Mouse (Mus musculus): ENCODE measurements around the gene Dgcr2.

Gene Dgcr2

DNA sequence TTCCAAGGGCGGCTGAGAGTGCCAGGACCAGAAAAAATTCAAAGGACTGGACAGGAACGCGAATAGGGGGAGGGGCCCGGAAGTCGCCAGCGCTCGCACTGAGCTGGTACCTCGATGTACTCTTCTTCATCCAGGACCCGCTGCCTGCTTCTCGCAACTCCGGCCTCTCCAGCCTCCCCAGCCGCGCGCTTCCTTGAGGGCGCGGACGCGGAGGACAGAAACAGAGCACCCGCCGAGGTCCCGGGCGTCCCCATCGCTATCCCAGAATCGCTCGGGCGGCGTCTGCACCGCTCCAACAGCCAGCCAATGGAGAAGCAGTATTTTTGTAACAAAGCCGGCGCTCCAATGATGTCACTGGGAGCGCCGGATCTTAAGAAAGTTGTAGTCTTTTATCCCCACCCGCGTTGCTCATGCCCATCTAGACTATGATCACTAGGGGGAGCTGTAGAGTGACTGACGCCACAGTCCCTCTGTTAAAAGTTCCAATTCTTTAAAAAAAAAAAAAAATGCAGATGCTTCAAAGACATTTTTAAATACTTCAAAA lies 12.8 kb upstream of the Dgcr2 start, which contains the start of gene Ess2:
Gene Ess2 (minus strand): TSS at position 297 of the 544 bp plus-strand sequence.
- DNase-seq (ENCODE audit: low spot score in 2 of 2) = peak; percentile 93 to 96

DNA sequence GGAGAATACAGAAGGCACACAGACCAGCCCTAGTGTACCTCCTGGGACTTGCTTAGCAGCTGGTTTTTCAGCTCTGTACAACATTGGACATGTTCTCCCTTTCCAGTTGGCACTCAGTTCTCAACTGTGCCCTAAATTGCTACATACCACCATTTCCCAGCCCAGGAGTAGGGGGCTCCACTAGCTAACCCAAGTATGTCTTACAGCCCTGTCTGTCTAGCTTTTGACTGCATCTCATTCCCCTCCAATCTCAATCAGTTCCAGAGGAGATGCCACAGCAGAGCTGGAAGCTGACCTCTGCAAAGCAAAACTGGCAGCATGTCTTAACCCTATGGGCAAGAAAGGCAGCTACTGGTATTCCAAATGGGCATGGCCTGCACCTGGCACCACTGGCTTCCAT lies 2.3 kb downstream of the Dgcr2 start:
- no peak for DNase-seq (ENCODE audit: low spot score in 2 of 2)

DNA sequence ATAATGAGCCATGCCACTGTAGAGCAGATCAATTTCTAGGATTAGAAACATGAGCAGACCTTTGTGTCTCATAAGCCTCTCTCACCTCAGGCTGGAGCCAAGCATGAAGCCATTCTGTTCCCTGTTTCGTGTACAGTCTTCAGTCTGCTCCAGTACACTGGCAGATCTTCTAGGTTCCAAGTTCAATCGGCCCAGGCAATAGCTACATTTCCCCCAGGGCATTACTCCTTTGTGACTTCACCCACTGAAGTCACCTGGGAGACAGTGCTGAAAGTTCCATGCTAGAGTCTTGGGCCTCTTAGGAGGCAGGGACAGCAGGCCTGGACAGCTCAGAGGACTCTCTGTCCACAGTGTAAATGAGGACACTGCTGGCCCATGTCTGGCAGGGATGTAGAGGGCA lies 4.4 kb downstream of the Dgcr2 start, which contains the start of gene Tssk1:
Gene Tssk1 (plus strand): TSS at position 301 of the 400 bp plus-strand sequence.
- no peak for DNase-seq (ENCODE audit: low spot score in 2 of 2)

DNA sequence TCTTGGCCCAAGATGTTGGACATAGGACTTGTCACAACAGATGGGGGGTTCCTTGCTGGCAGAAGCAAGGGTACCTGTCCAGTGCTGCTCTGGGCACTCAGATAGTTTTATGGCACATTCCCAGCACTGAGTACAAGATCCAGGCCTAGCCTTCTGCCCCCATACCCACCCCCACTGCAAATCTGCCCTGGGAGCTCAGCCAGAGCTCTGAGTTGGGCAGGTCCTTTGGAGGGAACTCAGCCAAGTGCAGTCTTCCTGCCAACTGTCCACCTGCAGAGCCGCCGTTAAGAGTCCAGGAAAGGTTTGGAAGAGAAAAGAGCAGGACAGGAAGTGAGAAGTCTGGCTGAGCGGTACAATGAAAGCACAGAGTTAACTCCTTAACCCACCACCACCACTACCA lies 5.8 kb downstream of the Dgcr2 start:
- peak in 1 of 2 experiments; percentile 39 for DNase-seq (ENCODE audit: low spot score in 2 of 2)

DNA sequence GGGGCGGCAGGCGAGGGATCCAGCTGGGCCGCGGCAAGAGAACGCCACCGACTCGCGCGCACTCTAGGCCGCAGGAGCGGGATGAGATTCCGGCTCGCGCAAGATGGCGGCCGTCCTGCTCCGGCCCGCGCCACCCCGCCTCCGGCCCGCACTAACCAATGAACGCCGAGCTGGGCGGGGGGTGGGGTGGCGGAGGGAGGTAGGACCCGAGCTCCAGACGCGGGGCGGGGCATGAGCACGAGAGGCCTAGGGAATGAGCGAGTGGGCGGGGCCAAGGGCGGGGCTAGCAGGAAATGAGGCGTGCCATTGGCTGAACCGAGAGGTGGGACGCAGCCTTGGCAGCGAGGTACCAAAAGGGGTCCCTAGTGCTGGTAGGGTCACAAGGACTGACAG lies 6.8 kb downstream of the Dgcr2 start, which contains the start of gene Gm20518:
Gene Gm20518 (minus strand): TSS at position 105 of the 393 bp plus-strand sequence.
- DNase-seq (ENCODE audit: low spot score in 2 of 2) = peak; percentile 97 to 99

DNA sequence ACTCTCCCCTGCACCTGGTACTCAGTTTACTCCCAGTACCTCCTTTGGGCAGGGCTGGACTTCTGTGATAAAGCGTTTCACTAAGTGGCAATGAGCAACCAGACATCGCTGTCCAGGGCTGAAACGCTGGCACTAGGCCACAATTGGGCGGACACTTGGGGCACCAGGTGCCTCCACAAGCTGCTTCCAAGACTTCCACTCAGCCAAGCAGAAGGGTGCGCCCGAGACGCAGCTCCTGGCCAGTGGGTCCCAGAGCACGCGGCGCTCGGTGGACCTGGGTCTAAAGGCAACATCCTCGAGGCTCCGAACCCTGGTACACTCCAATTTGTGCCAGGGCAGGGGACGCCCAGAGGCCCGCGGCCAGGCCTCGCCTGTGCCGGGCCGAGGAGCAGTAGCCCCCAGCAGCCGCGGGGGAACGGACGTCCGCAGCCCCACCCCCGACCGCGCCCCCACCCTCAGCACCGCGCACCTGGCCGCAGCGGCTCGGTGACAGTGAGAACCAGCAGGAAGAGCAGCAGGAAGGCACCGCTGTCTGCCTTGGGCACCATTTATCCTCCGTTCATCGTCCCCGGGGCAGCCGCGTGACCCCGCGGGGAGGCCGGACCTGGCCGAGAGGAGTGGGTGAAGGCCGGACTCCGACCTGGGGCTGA lies 7.3 kb downstream of the Dgcr2 start:
- DNase-seq (ENCODE audit: low spot score in 2 of 2) = peak; percentile 50 to 65

DNA sequence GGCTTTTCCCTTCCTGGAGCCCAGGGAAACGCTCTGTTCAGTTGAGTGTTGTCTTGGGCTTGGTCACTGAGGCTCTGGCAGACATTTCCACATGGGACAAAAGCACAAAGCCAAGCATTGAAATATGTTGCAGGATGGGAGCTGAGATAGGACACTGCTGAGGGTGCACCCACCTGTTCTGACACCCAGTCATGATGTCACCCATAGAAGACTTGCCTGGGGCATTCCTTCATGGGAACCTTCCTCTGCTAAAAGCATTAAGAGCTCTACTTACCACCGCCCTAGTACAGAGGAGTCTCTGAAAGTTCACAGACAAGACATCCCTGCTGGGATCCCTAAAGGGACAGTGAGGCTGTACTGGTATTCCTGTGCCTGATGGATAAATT lies 8.0 kb downstream of the Dgcr2 start:
- DNase-seq (ENCODE audit: low spot score in 2 of 2) = no peak

DNA sequence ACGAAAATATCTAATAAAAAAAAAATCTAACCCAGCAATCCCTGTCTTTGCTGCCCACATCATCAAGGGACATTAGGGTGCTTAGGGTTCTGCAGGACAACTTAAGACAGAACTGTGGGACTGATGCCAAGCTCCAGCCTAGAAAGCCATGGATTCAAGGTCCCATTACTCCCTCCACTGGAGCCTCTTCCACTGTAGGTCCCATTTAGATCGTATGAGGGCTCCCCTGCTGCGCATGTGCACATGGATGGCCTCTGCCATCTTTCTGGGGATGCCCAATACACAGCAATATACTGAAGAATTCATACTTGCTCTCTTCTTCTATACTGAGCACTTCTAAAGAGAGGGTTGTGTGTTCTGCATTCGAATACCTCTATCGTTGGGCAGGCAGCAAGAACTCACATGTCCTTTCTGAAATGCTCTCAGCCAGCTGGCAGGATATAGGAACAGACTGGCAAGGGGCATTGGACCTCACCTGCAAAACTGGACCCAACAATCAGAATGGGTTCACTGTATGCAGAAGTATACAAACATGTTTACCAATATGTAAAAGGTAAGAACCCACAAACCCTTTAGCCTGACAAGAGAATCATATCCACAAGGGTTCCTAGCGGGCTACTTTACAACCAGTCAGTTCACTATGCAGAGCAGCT lies 8.5 kb downstream of the Dgcr2 start:
- DNase-seq (ENCODE audit: low spot score in 2 of 2) = no peak

DNA sequence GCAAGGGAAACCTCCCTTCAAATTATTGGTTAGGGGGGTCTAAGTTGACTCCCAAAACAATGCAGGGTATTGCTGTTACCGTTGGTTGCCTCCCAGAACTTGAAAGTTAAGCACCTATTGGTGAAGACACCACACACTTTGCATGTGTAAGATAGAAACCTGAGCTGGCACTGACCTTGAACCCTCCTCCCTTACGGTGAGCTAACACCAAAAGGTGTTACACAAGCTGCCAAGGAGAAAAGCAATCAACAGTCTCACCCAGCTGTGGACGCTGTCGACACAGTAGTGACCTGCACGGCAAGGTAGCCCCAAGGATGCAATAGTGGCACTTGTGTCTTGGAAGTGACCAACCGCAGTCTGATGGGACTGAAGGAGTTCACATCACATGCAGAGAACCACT lies 14.2 kb downstream of the Dgcr2 start:
- no peak for DNase-seq (ENCODE audit: low spot score in 2 of 2)

DNA sequence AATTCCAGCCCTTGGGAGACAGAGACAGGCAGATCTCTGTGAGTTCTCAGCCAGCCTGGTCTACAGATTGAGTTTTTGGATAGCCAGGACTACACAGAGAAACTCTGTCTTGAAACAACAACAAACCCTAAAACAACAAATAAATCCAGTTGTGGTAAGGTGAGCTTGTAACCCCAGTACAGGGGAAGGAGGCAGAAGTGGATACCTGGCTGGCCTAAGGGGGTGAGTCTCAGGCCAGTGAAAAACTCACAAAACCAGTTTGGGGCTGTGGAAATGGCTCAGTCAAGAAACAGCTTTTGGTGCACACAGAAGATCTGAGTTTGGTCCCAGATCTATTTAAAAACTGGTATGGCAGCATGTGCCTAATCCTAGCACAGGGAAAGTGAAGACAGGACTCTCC lies 16.2 kb downstream of the Dgcr2 start:
- no peak for DNase-seq (ENCODE audit: low spot score in 2 of 2)

DNA sequence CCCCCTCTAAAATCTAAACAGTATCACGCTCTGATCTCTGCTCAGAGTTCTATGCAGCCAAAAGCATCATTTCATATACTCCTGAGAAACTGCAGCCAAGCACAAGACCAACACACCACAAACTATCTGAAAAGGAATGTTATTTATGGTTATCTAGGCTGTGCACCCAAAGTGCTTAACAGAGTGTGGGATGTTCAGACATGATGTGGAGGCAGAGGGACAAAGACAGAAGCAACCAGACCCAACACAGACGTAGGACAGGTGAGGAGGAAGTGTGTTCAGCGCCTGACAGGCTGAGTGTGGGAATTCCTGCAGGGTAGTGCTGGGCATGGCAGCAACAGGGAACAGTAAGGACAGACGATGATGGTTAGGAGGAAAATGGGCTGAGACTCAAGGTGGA lies 18.8 kb downstream of the Dgcr2 start:
- no peak for DNase-seq (ENCODE audit: low spot score in 2 of 2)

DNA sequence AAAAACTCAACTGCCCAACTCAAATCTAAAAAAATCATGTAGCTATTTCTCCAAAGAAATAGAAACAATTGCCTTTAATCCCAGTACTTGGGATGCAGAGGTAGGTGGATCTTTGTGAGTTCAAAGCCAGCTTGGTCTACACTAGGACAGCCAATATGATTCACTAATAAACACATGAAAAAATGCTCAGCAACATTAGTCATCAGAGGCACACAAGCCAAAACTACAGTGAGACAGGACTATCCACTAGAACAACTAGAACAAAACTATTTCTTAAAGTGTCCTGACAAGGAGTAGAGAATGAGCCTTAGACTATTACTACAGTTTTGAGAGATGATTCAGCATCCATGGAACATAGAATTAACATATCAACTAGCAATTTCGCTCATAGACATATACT lies 22.3 kb downstream of the Dgcr2 start:
- DNase-seq (ENCODE audit: low spot score in 2 of 2) = no peak

DNA sequence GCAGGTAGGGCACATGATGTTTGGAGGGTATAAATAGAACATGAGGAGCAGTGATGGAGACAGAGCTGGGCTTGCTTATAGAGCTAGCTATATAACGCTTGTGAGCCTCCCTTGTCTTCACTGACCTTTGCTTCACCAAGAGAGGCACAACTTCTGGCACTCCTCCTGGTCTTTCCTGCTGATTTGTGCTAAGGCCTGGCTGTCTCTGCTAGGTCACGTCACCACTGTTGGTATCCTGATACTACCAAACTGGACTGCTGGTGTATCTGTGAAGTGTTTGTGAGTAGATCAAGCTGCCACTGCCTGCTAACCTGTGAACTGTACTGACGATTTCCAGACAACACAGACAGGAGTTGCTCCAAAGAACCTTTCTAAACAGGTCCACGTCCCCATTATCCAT lies 23.2 kb downstream of the Dgcr2 start:
- DNase-seq (ENCODE audit: low spot score in 2 of 2) = peak in 1 of 2 experiments; percentile 18

DNA sequence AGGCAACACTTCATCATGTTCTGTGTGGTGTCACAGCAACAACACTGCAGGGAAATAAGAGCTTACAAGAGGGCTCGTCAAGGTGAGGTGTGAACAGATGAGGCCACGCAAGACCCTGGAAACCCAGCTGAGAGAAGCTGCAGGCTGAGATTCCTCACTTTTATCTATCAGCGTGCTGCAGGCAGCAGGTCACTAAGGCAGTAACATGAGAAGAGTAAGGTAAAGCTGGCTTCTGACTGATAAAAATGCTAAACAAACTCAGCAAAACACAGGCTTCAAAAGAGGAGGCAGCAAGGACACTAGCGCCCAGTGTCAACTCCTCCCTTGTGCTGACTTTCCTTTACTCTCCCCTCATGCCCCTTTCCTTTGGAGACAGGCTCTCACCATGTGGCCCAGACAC lies 25.4 kb downstream of the Dgcr2 start:
- no peak for DNase-seq (ENCODE audit: low spot score in 2 of 2)

DNA sequence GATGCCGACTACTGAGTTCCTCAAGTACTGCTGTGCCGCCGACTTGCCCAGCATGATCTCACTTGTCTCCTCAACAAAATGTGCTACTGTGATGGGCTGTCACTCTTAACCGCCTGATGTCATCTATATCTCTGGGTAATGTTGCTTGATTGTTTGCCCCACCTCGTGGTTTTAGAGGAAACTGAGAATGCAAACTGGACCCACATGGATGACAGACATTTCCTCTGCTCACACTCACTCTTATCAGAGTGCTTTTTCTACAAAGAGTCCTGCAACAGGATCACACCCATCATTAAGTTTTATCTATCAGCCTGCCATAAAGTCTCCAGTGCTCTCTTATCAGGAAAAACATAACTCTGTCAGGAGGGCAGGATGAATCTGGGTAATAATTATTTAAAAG lies 27.1 kb downstream of the Dgcr2 start:
- no peak for DNase-seq (ENCODE audit: low spot score in 2 of 2)

DNA sequence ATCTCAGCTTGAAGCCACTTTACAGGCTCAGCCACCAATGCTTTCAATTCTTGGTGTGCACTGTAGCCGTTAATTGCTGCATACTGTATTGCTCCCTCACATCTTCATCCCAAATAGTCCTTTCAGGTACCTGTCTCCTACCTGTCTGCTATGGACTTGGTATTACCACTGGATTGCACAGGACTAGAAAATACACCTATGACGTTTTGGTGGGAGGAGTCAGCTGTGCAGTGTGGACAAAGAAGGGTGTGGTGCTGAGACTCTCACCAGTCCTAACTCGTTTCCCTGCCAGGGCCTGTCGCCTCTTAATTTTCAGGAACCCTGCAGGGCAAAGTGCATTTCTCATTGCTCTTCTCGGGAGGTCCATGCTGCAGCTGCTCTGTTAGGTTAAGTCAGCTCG lies 32.6 kb downstream of the Dgcr2 start:
- DNase-seq (ENCODE audit: low spot score in 2 of 2) = no peak

DNA sequence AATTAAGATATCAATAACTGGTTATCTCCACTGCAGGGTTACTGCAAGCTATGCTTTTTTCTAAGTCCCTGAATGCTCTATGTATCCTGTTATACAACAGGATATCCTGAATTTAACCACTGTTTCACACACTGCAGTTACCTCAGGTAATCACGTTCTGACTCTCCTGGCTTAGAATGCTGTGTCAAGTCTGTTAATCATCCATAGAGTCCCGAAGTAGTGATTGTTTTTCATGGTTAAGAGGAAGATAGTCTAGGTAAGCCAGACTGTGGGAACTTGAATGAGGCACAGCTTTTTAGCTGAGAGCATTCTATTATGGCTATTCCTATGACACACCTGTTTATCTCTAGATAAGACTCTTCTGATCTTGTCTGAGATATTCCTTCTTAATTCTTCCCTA lies 33.1 kb downstream of the Dgcr2 start:
- DNase-seq (ENCODE audit: low spot score in 2 of 2) = no peak

DNA sequence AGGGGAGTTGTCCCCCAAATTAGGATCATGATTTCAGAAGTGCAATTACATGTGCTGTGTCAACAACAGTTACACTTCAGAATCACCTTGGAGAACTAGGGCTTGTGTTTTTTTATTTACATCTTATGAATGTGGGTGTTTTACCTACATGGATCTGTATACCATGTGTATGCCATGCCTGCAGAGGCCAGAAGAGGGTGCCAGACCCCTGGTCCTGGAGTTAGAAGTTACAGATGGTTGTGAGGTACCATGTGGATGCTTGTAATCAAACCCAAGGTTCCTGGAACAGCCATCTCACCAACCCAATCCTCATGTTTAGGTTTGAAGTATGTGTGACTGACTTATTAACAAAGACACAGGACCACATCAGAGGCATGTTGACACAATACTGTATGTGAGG lies 39.8 kb downstream of the Dgcr2 start:
- DNase-seq (ENCODE audit: low spot score in 2 of 2) = no peak

DNA sequence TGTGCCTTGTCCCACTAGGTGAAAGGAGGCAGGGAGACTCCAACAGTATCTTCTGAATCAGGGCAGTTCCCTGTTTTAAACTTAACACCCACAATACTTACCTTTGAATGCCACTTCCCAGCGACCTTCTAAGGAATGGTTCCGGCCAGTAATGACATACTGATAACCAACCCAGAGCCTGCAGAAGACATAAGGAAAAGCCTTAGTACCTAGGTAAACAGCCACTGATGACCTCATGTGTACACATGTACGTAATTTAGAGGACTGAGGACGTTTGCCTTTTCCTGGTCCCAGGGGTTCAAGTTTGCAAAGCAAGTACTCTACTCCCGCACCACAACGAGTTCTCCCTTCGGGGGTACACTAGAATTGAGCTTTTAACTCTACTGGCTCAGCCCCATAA lies 41.2 kb downstream of the Dgcr2 start:
- DNase-seq (ENCODE audit: low spot score in 2 of 2) = no peak

DNA sequence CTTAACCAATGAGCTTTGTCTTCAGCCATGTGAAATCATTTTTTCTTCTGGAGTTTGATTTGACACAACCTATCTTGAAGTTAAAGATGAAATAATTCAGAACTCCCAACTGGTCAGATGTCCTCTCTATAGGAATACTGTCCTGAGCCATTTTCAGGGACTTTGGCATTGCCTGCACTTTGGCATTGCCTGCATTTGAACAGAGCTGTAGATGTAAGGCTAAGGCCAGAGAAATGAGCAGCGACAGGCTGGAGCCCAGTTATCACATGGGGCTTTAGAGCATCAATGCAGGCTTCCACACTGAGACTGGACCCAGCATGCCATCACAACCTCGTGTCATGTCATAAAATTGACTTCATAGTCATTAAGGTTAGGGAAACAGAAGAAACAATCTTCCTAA lies 45.1 kb downstream of the Dgcr2 start:
- no peak for DNase-seq (ENCODE audit: low spot score in 2 of 2)

DNA sequence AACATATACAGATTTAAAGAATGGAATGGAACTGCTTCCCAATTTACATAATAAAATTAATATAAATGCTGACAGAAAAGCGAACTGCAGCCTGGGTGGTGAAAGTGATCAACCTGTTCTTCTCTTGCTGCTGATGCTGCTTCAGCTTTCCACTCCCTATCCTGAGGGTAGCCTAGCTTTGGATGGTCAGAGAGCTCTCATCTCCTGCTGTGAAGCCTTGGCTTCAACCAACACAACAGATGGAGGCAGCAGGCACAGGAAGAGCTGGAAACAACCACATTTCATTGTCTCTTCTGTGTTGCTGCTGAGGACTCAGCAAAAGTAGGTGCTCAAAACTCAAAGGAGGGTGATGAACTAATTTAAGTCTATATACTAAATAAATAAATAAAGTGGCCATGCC lies 46.5 kb downstream of the Dgcr2 start:
- DNase-seq (ENCODE audit: low spot score in 2 of 2) = no peak

DNA sequence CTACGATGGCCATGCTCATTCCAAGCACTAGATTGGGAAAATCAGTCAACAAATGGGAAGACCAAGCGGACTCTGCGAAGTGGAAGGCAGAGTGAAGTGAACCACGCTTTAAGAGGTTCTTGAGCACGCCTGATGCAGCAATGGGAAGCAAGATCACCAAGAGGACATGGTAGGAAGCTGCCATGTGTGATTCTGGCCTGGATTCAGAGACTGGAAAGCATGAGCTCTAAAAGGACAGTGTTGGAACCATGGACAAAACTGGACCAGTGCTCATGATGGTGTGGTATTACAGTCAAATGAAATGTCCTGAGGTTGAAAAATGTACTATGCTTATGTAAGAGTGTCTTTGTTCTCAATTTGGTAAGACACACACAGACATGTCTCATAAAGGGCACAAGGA lies 47.0 kb downstream of the Dgcr2 start:
- DNase-seq (ENCODE audit: low spot score in 2 of 2) = no peak

DNA sequence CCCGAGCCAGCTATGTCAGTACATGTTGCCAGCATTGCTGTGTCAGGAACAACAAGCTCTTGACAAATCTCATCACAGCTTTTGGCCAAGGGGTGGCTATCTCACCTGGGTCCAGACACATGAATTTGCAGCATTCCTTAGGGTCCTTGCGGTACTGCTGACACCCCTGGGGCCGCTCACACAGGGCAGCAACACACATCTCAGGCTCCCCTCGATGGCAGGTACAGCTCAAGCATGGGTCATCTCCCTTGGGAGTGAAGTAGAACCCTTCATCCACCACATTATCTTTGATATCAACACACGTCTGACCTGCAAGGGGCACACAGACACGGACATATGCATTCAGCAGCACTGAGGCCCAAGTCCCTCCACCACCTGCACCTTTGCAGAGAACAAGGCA lies 48.9 kb downstream of the Dgcr2 start:
- no peak for DNase-seq (ENCODE audit: low spot score in 2 of 2)

All from heart, adult 9 months (tissue).